Mouse (Mus musculus) lung, embryonic 16.5 days (tissue): ENCODE measurements around the gene Krtap4-2. TPM values are rescaled to one million over a fixed set of nuclear protein-coding genes. Genes with fewer than 3 reads are reported as not detected.
"Not testable (repeated sequence)": the region's sequence is repeated elsewhere in the genome, so short reads cannot be mapped to it uniquely, and the experiment has no call there.

ENCODE experiments used
- ATAC-seq: fragments of 200-750 bp; cut with Nextera tagmentation; 2 replicates; pipeline ENCODE4 v1.8.0; 2017; ENCODE audit warnings: low read depth, mild to moderate bottlenecking, moderate library complexity
- H3K27ac ChIP-seq: fragments of 300-500 bp; sonication (generic); 2 replicates; pipeline ENCODE4 v1.5.1; 2014; ENCODE audit warnings: mild to moderate bottlenecking, control low read depth, low read length
- H3K27me3 ChIP-seq: fragments of 300-500 bp; sonication (generic); 2 replicates; pipeline ENCODE4 v1.6.1; 2014; ENCODE audit warnings: low read depth, low read length, mixed read lengths; ENCODE audit not compliant: control insufficient read depth, insufficient read depth
- H3K36me3 ChIP-seq: fragments of 300-500 bp; sonication (generic); 2 replicates; pipeline ENCODE4 v1.6.1; 2014; ENCODE audit warnings: low read length; ENCODE audit not compliant: control insufficient read depth, insufficient read depth
- H3K4me1 ChIP-seq: fragments of 300-500 bp; sonication (generic); replicated peaks from 2 replicates; pipeline ENCODE4 v1.6.1; 2014; ENCODE audit warnings: low read length, mixed read lengths; ENCODE audit not compliant: control insufficient read depth, insufficient read depth
- H3K4me2 ChIP-seq: fragments of 300-500 bp; sonication (generic); 2 replicates; pipeline ENCODE4 v1.6.1; 2014; ENCODE audit warnings: low read depth, low read length, control low read depth
- H3K4me3 ChIP-seq: fragments of 300-500 bp; sonication (generic); 2 replicates; pipeline ENCODE4 v1.5.1; 2014; ENCODE audit warnings: mild to moderate bottlenecking, low read length, control low read depth
- H3K9ac ChIP-seq: fragments of 300-500 bp; sonication (generic); 2 replicates; pipeline ENCODE4 v1.6.1; 2014; ENCODE audit warnings: low read length, control low read depth
- H3K9me3 ChIP-seq: fragments of 300-500 bp; sonication (generic); 2 replicates; pipeline ENCODE4 v1.6.1; 2016; ENCODE audit warnings: low read length; ENCODE audit not compliant: control insufficient read depth
- WGBS: fragments of 180-500 bp; shearing (Covaris S2); extraction: QIAGEN DNeasy Blood & Tissue Kit; methylation state at CpG from one replicate; pipeline ENCODE4 v1.1.7; 2014; 5-methylcytosine and 5-hydroxymethylcytosine counted together
- polyA plus RNA-seq: library from polyadenylated mRNA; unstranded; fragments of >200 nt; fragmentation: Nextera tagmentation; extraction: Ambion mirVana; gene quantifications from 2 replicates; pipeline ENCODE4 v1.2.1, GENCODE M21; 2015

Gene Krtap4-2
- polyA plus RNA-seq = not detected in 2 replicates

DNA sequence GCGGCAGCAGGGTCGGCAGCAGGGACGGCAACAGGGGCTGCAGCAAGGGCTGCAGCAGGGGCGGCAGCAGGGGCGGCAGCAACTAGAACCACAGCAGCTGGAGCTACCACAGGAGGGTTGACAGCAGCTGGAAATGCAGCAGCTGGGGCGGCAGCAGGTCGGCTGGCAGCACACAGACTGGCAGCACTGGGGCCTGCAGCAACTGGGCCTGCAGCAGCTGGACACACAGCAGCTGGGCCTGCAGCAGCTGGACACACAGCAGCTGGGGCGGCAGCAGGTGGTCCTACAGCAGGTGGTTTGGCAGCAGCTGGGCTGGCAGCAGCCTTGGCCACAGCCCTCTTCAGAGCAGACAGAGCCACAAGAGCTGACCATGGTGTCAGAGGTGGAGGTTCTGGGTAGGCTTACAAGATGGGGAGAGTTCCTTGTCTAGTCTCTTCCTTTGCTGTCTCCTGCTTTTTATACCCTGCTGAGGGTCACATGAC is at the start of gene Krtap4-2:
Gene Krtap4-2 (minus strand): TSS at position 432 of the 482 bp plus-strand sequence.
- Histone ChIP-seq H3K27me3 (no peaks in the 10 kb centered on the region), H3K9me3 (no peaks in the 10 kb centered on the region), H3K4me2 (no peak within 1 kb of the TSS), H3K27ac (no peak within 1 kb of the TSS), H3K36me3 (no peaks in the 10 kb centered on the region), H3K9ac (no peak within 1 kb of the TSS), H3K4me3 (no peak within 1 kb of the TSS), H3K4me1 (no peaks in the 10 kb centered on the region)
- 40% methylated on average over 5 of the region's 8 CpGs for WGBS
- ATAC-seq = no peak

DNA sequence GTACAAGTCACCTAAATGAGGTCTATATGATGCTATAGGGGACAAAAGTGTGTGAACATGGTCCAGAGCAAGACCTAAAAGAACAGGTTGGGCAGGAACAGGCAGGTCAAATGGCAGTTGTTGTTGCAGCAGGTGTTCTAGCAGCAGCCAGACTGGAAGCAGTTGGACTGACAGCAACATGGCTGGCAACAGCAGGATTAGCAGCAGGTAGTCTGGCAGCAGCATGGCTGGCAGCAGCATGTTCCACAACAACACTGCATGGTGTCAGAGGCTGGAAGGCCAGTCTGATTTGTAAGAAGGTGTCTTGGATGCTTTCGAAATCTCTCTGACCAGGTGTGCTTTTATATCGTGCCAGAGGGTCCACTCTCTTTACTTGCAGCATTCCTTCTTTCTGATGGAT is 48.6 kb upstream of the Krtap4-2 start:
- Histone ChIP-seq H3K27ac (no peak overlapping the region), H3K9ac (no peak overlapping the region), H3K36me3 (no peaks in the 10 kb centered on the region), H3K4me2 (no peak overlapping the region), H3K27me3 (no peaks in the 10 kb centered on the region), H3K9me3 (no peaks in the 10 kb centered on the region), H3K4me3 (no peak overlapping the region), H3K4me1 (no peaks in the 10 kb centered on the region)
- no peak for ATAC-seq
- WGBS = 77% methylated on average over 2 of the region's 2 CpGs

DNA sequence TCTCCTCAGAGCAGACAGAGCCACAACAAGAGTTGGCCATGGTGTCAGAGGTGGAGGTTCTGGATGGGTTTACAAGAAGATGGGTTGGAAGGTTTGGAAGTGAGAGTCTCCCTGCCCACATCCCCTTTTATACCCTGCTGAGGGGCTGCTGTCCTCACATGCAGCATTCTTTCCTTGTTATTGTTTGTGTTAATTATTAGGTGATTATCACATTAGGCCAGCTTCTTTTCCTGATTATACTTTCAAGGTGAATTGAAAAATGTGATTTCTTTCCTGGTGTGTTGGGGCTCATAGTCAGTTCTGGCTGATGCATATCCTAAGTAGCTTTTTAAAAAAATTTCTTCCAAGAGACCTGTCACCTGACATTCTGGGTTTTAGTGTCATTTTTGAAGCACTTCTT is 31.0 kb upstream of the Krtap4-2 start, which contains the start of gene Krtap4-6:
Gene Krtap4-6 (minus strand): TSS at position 101 of the 400 bp plus-strand sequence.
- no peaks in the 10 kb centered on the region for H3K27me3 ChIP-seq
- H3K27ac ChIP-seq = no peak within 1 kb of the TSS
- no peak within 1 kb of the TSS for H3K4me3 ChIP-seq
- no peaks in the 10 kb centered on the region for H3K4me1 ChIP-seq
- H3K9ac ChIP-seq = no peak within 1 kb of the TSS
- H3K4me2 ChIP-seq = no peak within 1 kb of the TSS
- ATAC-seq = no peak
- no peaks in the 10 kb centered on the region for H3K9me3 ChIP-seq
- H3K36me3 ChIP-seq = no peaks in the 10 kb centered on the region

DNA sequence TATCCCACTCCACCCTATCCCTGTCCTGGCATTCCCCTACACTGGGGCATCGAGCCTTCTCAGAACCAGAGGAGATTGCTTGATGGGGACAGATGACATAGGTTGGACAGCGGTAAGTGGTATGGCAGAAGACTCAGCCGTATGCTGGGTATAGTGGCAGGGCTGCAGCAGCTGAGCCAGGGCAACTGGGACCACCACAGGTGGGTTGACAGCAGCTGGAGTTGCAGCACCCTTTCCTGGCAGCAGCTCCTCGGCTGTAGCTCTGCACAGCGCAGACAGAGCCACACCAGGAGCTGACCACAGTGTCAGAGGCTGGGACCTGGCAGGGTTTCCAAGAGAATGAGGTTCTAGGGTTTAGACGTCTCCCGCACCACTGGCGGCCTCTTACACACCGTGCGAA is 27.9 kb upstream of the Krtap4-2 start:
- no peak overlapping the region for H3K27ac ChIP-seq
- H3K36me3 ChIP-seq = no peaks in the 10 kb centered on the region
- H3K9ac ChIP-seq = no peak overlapping the region
- H3K27me3 ChIP-seq = no peaks in the 10 kb centered on the region
- no peaks in the 10 kb centered on the region for H3K9me3 ChIP-seq
- ATAC-seq = no peak
- H3K4me2 ChIP-seq = no peak overlapping the region
- 82% methylated on average over 10 of the region's 10 CpGs for WGBS
- H3K4me1 ChIP-seq = no peaks in the 10 kb centered on the region
- no peak overlapping the region for H3K4me3 ChIP-seq

DNA sequence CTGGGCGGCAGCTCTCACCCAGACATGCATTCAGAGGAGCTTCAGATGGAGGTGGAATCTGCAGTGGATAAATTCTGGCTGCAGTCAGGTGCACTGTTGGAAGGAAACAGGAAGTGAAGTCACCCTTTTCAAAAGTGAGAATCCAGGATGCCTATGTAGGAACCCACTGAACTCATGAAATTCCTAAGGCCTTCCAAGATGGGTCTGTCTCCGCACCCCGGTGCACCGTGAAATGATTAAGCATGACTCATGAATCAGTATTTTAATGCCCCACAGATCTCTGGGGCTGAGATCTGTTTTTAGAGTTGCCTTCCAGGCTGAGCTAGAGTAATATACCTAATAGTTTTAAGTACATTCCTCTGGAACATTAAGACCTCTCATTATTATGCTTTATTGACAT is 24.4 kb upstream of the Krtap4-2 start:
- 82% methylated on average over 4 of the region's 4 CpGs for WGBS
- H3K9ac ChIP-seq = no peak overlapping the region
- no peak overlapping the region for H3K27ac ChIP-seq
- H3K4me2 ChIP-seq = no peak overlapping the region
- no peaks in the 10 kb centered on the region for H3K36me3 ChIP-seq
- no peaks in the 10 kb centered on the region for H3K4me1 ChIP-seq
- H3K4me3 ChIP-seq = no peak overlapping the region
- H3K27me3 ChIP-seq = no peaks in the 10 kb centered on the region
- H3K9me3 ChIP-seq = no peaks in the 10 kb centered on the region
- ATAC-seq = no peak

DNA sequence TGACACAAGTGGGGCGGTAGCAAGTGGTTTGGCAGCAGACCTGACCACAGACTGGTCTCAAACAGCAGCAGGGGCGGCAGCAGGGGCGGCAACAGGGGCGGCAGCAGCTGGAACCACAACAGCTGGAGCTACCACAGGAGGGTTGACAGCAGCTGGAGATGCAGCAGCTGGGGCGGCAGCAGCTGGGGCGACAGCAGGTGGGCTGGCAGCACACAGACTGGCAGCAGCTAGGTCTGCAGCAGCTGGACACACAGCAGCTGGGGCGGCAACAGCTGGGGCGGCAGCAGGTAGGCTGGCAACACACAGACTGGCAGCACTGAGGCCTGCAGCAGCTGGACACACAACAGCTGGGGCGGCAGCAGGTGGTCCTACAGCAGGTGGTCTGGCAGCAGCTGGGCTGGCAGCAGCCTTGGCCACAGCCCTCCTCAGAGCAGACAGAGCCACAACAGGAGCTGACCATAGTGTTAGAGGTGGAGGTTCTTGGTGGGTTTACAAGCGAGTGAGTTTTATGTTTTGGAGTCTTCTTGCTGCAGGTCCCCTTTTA is 23.7 kb upstream of the Krtap4-2 start, which contains the start of gene Gm11563:
Gene Gm11563 (minus strand): TSS at position 494 of the 544 bp plus-strand sequence.
- WGBS = 58% methylated on average over 10 of the region's 10 CpGs
- ATAC-seq, H3K4me1 ChIP-seq: not testable (repeated sequence)

DNA sequence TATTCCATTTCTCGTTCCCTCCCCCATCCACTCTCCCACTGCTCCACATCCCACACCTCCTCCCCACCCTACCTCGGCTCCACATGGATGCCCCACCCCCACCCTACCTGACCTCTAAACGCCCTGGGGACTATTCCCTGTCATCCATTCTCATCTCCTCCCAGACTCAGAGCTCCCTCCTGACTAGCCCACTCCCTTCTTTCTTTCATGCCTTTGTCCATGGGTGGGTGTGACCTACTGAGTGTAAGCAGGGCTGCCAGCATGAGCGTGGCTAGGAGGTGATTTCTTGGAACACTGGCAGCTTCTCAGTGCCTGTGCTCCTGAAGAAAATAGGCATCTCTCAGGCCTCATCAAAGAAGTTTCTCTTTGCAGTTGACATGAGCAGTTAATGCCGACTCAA is 22.2 kb upstream of the Krtap4-2 start:
- H3K27me3 ChIP-seq = no peaks in the 10 kb centered on the region
- H3K4me2 ChIP-seq = no peak overlapping the region
- H3K27ac ChIP-seq = no peak overlapping the region
- WGBS = 37% methylated on average over 5 of the region's 5 CpGs
- no peaks in the 10 kb centered on the region for H3K4me1 ChIP-seq
- no peaks in the 10 kb centered on the region for H3K36me3 ChIP-seq
- H3K9ac ChIP-seq = no peak overlapping the region
- H3K9me3 ChIP-seq = no peaks in the 10 kb centered on the region
- no peak for ATAC-seq
- H3K4me3 ChIP-seq = no peak overlapping the region

More for the DNA sequence above, 23.7 kb upstream of the Krtap4-2 start, which contains the start of gene Gm11563:
- not testable (repeated sequence) for H3K27ac ChIP-seq, H3K27me3 ChIP-seq, H3K9ac ChIP-seq, H3K4me3 ChIP-seq, H3K4me2 ChIP-seq, H3K9me3 ChIP-seq, H3K36me3 ChIP-seq

DNA sequence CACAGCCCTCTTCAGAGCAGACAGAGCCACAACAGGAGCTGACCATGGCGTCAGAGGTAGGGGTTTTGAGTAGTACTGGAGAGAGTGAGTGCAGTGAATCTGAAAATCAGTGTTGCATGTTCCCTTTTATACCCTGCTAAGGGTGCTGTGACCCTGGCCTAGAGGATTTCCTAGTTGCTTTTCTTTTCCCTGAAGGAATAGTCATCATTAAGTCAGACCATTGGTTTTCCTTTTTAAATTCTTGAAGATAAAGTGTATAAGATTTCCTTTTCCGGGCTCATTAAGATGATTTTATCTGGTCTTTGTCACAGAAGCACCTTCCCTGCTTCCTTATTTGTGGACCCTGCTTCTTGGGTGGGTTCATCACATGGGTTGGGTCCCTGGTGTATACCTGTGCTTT is 15.3 kb upstream of the Krtap4-2 start, which contains the start of gene Gm11555:
Gene Gm11555 (minus strand): TSS at position 101 of the 400 bp plus-strand sequence.
- Histone ChIP-seq H3K27ac (no peak within 1 kb of the TSS), H3K4me3 (no peak within 1 kb of the TSS), H3K4me1 (no peaks in the 10 kb centered on the region), H3K27me3 (no peaks in the 10 kb centered on the region), H3K9me3 (no peaks in the 10 kb centered on the region), H3K36me3 (no peaks in the 10 kb centered on the region), H3K9ac (no peak within 1 kb of the TSS), H3K4me2 (no peak within 1 kb of the TSS)
- 70% methylated on average over 2 of the region's 2 CpGs for WGBS
- ATAC-seq = no peak

DNA sequence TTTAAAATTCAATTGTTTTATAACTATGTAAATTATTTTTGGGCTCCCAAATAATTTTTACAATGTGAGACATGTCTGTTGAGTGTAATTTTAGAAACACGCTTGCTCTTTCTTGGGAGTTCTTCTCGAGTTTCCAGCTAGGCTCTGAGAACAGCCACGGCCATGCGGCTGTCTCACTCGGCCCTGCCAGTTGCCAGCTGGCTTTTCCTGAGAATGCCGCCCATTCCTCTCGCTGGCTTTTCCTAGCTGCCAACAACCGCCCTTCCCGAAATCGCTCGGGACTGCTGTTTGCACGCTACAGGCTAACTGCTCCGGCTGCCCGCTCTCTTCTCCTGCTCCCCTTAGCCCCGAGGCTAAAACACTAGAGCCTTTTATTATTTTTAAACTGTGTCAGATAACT is 11.6 kb upstream of the Krtap4-2 start:
- Histone ChIP-seq H3K9me3 (no peaks in the 10 kb centered on the region), H3K9ac (no peak overlapping the region), H3K36me3 (no peaks in the 10 kb centered on the region), H3K4me1 (no peaks in the 10 kb centered on the region), H3K27ac (no peak overlapping the region), H3K27me3 (no peaks in the 10 kb centered on the region), H3K4me3 (no peak overlapping the region), H3K4me2 (no peak overlapping the region)
- ATAC-seq = no peak
- 82% methylated on average over 15 of the region's 15 CpGs for WGBS
